Mouse (Mus musculus): ENCODE results near the gene Dnajb1.
"Not testable (repeated sequence)": the region's sequence is repeated elsewhere in the genome, so short reads cannot be mapped to it uniquely, and the experiment has no call there.

Dnajb1 gene

DNA sequence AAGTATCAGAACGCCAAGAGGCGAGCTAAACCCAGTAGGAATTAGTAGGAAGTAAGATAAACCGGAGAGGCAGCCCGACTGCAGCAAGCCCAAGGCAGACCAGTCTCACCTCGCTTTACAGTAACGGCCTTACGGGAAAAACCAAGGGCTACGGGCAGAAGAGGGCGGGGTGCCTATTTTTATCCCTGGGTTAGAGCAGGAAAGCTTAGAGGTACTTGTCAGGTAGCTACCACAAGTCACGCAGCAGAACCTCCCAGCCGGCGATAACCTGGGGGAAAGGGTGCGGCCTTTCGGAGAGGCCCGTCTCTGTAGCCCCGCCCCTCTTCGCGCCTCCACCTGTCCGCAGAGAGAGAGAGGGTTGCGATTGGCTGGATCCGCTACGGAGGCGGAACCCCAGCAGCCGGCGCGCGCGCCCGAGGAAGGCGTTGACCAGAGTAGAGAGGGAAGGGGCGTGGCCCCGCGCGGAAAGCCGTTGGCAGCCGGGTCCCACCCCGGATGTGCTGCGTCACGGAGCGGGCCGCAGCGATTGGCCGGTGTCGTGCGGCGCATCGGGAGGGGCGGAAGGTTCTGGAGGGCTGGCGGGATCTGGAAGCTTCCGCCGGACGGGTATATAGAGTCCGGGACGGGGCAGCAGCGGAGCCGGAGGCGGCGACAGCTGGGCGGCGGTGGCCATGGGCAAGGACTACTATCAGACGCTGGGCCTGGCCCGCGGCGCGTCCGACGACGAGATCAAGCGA, at the start of gene Dnajb1, which contains the start of gene Tecr:
Gene Dnajb1, plus strand, starts transcription at position 533 of the 737 bp plus-strand sequence.
Gene Tecr, minus strand, starts transcription at position 311 of the 737 bp plus-strand sequence.
- peak; percentile 100 for DNase-seq (ENCODE audit: low spot score)

DNA sequence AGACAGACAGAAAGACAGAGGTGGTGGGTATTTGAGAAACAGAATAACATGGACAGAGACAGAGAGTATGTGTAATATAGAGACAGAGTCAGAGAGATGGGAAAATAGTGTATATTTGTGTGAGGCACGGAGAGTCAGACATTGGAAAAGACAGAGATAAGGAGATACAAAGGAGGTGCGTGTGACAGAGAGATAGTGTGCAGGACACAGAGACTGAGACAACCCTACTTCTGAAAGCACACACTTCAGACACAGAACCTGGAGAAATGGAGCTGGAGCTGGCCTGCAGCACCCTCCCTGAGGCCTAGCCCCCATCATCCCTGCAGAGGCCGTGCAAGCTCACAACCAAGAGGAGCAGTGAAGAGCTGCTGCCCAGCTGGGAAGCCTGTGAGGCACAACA, 45.3 kb upstream of the Dnajb1 start:
- DNase-seq (ENCODE audit: low spot score): no peak

DNA sequence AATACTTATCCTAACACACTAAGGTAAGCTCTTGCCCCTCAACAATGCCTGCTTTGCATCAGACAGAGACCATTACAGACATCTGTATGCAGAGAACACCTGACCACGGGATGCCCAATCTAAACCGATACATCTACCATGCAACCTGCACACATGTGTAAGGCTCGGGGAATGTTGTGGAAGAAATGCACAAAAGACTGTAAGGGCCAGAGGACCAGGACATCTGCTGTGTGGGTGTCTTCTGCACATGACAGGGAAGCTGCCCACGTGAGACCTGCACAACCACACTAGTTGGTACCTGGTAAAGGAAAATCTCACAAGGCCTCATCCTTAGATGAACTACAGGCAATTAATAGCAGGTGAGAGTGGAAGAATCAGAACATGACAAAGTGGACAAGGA, 44.7 kb upstream of the Dnajb1 start:
- no peak for DNase-seq (ENCODE audit: low spot score)

DNA sequence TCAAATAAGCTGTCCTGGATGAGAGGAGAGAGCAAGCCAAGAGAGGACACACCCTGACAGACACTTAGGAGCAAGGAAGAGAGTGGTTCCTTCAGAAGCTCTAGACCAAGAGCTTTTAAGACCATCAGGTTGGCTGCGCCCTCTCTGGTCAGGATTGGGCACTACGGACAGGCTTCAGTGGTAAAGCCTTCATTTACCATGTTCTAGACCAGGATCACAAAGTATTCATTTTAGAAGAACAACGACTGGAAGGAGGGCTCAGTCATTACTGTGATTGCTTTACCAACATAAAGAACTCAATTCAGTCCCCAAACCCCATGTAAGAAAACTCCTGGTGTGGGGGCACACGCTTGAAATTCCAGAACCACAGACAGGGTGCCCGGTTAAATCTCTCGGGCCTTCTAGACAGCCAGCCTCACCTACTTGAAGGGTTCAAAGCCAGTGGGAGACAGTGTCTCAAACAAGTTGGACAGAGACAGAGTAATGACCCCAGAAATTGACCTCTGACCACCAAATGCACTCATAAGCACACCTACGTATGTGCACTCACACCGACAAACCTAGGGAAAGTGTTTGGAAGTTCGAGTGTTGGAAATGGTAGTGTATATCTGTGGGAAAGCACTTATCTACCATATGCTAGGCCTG, 42.1 kb upstream of the Dnajb1 start:
- DNase-seq (ENCODE audit: low spot score): peak; percentile 1

DNA sequence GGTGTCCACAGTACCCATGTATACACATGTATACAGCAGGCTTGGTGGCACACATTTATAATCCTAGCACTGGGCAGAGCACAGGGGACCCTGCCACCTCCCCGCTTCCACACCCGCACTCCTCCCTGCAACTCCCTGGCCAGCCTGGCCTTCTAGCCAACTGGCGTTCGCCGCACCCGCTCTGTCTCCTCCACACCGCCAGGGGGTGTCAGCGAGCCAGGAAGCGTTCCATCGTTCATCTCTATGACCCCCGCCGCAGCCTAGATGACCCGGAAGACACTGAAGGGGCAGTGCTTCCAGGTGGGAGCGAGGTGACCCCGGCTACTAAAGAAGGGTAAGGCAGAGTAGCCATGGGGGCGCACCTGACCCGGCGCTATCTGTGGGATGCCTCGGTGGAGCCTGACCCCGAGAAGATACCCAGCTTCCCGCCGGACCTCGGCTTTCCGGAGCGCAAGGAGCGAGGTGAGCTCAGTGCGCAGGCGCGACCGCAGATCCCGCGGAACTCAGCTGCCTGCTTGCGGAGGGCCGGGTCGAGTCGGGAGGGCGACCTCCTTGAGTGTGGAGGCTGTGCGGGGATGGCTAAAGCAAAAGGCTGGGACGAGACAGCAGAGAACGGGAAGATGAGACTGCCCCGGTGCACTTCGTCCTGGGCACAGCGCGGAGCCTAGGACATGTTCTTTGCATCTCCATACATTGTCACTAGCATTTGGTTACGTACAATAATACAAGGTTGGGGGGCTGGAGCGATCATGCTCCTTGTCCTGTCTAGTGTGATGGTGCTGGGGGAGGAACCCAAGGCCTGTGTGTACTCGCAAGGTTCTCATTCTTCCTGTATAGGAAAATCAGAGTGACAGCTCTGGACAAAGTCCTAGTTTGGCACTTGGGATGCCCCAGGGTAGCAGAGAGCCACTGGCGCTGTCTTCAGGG, 41.3 kb upstream of the Dnajb1 start, which contains the start of gene Ndufb7:
Gene Ndufb7, plus strand, starts transcription at position 203 of the 927 bp plus-strand sequence.
- peak; percentile 92 for DNase-seq (ENCODE audit: low spot score)

DNA sequence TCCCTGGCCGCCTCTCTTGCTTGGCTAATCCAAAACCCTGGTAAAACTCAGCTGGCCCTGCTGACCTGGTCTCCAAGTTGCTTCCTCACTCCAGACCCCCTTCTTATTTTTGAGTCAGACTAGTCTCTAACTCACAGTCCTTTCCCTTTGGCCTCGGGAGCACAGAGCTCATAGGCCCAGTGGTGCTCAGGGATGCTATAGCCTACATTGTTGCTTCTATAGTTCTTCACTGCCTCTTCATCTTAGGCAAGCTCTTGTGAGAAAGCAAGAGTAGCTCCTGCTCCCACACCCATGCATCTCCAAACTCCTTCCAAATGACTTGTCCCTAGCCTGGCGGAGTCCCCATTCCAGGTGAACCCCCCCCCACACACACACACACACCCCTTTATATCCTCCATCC, 40.3 kb upstream of the Dnajb1 start:
- peak; percentile 1 for DNase-seq (ENCODE audit: low spot score)

DNA sequence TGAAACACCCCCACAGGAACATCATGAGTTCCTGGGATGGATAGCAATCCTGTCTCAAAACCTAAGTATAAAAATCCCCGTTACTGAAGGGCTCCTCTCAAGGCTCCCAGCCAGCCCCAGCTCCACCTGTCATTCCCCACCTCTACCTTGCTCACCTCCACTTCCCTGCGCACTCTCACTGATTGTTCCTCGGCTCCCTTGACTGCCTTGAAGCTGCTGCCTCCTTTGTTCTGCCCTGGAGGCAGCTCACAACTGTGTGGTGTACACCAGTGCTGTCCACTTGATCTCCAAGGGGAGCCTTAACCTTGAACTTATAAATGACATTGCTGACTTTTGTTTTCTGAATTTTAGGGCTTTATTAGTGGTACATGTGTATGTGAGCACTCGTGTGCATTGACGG, 39.9 kb upstream of the Dnajb1 start:
- DNase-seq (ENCODE audit: low spot score): no peak

DNA sequence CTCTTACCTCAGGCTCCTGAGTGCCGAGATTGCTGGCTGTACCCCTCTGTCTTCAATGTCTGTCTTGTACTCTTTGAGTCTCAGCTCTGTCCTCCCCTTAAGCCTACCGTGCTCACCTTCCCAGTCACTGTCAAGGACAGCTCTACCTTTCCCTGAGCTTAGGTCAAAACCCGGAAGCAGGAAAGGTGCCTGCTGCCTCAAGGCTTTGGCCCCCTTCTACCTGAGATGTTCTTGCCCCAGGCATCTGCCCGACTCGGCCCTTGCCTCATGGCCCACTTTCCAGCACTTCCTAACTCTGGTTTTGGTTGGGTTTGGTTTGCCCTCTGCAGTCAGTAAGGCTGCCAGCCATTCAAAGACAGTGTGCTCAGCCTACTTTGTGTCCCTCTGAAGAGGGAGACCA, 39.2 kb upstream of the Dnajb1 start:
- no peak for DNase-seq (ENCODE audit: low spot score)

DNA sequence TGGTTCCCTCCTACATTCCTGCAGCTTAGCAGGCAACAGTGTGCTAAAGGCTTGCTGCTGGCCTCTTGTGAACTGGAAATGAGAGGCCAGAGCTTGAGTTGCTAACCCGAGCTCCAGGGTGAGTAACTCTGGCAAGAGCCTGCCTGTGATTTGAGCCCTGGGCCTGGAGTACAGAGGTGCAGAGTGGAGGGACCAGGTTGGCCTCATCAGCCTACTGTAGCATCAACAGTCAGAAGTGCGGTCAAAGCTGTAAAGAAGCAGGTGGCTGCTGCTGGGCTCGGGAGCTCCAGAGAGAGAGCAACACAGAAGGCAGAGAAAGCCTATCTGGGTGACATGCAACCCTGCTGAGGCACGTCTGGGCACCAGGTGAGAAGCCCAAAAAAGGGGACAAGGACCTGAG, 38.8 kb upstream of the Dnajb1 start:
- DNase-seq (ENCODE audit: low spot score): peak; percentile 1

DNA sequence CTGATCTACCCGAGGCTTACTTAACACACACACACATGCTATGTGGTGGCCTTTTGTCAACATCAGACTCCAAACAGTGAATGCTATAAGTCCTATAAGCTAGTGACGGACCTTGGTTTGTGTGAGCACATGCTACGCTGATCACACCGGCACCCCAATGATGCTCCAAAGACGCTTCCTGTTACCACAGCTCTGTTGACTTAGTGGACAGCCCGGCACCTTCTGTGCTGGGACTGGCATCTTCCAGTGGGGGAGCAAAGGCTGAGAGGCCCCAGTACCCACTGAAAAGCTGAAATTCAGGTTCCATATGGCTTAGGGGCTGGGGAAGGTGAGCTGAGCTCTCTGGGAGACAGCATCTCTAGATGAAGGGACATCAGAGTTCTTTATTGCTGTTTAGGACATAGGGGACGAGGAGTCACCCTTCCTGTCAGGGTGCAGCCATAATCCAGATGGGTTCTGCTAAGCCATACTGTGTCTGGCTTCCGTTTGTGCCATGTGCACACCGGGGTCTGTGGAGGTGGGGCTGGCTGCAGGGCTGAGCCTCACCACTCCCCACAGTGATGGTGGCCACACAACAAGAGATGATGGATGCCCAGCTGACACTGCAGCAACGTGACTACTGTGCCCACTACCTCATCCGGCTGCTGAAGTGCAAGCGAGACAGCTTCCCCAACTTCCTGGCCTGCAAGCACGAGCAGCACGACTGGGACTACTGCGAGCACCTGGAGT, 37.6 kb upstream of the Dnajb1 start:
- peak; percentile 1 for DNase-seq (ENCODE audit: low spot score)

DNA sequence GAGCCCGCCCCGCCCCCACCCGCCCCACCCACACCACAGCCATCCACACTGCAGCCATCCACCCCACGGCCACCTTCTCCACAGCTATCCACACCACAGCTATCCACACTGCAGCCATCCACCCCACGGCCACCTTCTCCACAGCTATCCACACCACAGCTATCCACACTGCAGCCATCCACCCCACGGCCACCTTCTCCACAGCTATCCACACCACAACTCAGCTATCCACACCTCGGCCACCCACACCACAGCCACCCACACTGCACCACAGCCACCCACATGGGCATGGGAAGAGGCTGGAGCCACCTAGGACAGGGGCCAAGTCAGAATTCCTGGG, 37.0 kb upstream of the Dnajb1 start:
- not testable (repeated sequence) for DNase-seq (ENCODE audit: low spot score)

DNA sequence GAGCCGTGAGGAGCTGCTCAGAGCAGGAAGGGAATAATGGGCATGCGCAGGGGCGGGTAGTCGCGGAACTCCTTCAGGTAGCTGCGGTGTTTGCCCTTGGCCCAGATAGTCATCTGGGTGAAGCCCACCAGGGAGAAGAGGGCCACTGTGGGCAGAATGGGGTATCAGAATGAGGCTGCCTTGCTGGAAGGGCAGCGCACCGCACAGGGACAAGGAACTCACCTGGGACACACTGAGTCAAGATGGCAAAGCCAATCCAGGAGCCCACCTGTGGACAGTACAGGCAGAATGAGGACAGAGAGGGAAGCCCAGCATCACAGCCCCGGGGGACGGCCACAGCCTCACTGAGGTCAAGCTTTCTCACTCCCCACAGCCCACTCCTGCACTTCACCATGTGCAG, 36.2 kb upstream of the Dnajb1 start:
- peak; percentile 1 for DNase-seq (ENCODE audit: low spot score)

DNA sequence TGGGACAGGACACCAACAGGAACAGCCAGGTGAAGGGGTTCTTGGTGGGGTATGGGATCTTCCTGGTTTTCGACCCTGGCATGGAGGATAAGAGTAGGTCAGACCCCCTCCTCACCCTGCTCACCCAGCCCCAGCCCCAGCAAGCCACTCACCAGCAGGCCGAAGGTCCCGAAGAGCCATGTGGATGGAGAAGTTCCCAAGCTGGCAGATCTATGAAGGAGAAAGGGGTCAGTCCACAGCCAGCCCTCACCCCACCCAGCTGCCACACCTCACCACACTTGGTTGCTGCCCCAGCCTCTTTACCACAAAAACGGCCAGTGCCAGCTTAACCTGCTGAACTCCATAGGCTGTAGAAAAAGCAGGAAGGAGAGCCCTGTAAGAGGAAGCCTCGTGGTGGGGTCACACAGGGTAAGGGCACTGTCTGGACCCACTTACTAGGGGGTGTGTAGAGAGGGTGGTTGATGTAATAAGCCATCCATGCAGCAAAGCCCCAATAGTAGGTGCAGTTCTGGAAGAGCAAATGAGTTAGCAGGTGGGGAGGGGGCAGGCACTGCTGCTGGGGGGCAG, 35.7 kb upstream of the Dnajb1 start:
- no peak for DNase-seq (ENCODE audit: low spot score)

DNA sequence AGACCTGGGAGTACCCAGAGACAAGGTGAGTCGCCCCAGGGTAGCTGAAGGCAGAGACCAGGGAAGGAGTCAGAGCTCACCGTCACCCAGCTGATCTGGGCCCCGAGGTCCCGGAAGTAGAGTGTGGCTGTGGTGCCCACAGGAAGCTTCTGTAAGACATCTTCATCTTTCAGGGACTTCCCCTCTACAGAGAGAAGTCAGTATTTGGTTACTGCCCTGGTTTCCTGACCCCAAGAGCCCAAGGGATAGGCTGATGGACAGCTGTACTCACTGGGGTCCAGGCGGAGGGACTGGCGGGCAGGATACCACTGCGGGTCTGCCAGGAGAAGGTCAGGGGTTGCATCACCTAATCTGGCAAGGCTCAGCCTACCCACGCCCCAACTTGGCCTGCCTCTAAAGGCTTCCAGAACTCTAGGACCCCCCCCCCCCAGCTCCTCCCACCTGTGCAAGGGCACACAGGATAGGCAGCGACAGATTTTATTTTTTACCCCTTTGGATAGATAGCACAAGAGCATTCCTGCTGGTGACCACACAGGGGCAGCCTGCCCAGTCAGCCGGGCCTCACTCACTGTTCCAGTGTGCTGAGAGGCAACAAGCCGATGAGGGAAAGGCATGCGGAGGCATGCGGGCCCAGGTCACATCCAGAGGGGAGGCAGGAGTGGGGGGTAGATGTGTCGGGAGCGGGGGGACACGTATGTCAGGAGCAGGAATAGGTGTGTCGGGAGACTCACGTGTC, 34.7 kb upstream of the Dnajb1 start:
- peak; percentile 2 for DNase-seq (ENCODE audit: low spot score)

DNA sequence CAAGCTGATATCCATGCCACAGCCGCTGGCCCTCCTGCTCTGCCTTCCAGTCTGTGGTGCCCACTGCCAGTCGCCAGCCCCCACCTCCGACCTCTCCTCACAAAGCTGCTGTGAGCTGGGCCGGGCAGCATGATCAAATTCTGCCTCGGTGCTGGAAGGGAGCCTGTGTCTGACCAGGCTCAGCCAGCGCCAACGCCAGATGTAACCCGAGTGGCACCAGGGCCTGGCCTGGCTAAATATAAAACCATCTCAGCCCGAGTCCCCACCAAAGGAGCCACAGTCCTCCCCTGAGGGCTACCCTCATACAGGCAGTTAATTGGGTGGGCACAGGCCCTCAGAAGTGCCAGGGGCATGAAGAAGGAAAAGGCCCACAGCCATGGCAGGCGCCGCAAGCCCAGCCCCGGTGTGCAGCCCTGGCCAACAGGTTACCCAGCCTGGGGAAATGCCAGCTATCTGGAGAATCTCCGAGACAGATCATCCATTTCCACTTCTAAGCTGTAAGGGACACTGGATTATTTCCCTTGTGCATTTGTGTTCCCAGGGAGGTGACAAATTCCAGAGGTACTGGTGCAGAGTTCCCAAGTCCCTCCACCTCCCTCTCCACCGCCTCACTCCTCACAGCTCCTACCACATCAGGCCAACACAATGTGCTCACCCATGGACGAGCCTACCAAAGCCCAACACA, 33.2 kb upstream of the Dnajb1 start:
- no peak for DNase-seq (ENCODE audit: low spot score)

DNA sequence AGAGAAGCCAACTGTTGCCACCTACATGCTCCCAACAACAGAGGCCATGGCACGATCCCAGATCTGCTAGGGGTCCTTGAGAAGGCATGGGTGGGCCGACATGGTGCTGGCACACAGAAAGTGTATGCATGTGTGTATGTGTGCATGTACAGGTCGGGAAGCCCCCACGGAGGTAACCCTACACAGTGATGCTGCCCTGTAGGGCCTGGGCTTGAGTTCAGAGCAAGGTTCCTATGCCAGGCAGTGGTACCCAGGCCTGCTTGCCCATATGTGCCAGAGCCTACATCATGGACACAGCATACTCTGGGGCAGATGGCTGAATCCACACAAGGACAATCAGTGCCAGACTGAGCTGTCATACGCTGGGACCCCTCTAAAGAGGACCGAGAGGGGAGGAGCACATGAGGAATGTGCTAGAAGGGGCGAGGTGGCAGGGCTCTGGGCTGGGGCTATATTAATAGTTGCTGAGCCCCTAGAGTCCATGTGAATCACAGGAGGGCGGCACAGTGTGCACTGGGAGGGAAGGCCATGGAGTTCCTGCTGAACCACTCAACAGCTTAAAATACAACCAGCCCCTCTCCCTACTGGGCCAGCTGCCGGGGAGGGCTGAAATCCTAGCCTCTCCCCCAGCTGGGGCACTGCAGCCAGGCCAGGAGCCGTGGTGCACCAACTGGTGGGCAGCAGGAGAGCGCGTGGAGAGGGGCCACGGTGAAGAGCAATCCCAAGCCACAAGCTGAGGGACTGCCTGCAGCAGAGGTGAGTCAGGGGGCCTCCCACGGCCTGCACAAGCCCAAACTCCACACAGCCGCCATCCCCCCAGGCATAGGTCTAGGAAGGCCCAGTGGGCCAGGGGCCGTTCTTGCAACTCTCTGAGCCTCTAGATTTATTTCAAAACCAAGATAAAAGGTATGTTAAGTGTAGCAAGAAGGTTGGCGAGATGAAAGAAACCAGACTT, 32.2 kb upstream of the Dnajb1 start:
- DNase-seq (ENCODE audit: low spot score): no peak

DNA sequence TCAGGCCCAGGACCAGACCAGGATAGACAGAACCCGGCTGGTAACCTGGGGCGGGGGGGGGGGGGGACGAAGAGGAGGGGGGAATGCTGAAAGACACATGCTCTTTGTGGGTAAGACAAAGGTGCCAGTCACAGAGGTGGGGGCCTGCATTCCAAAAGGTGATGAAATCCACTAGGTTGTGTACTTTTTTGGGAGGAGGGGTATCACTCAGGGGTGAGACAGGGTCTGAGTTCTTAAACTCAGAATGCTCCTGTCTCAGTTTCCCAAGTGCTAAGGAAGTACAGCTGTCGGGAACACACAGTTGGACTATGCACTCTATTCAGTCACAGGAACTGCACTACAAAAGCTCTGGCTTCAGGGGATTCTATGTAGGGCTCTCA, 31.5 kb upstream of the Dnajb1 start:
- no peak for DNase-seq (ENCODE audit: low spot score)

DNA sequence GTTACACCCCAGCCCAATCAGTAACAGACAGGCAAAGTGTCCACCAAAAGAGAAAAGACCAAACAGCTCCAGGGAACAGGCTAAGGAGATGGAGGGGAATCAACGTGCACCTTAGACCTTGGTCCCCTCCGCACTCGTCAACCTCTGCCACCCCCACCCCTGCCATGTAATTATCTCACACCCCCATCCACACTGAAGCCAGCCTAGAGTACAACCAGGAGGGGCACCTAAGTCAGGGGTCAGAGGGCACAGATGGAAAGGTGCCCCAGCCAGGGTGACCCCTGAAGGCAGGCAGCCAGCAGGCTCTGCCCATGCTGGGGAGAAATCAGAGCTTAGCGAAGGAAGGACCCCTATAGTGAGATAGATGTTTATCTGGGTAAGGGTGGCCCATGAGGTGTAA, 31.1 kb upstream of the Dnajb1 start:
- DNase-seq (ENCODE audit: low spot score): no peak

DNA sequence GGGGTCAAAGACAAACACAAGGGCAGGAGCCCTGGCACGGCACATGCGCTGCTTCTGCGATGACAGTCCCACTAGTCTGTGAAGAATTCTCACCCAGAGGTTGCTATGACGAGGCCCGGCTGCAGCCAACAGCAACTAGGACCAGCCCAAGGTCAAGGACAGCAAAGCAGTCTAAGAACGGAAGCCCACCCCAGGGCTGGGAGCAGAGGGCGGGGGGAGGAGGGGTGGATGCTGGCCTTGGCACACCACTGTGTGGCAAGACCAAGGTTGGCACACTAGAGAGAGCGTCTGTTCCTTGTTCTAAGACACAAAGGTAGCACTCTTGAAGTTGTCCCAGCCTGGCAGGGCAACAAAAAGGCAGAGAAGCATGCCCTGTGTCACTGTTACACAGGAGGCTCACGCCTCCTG, 30.6 kb upstream of the Dnajb1 start:
- no peak for DNase-seq (ENCODE audit: low spot score)

Data from yolk sac, embryonic 10.5 days (tissue).